Mouse (Mus musculus): Measurements from ENCODE around the gene Ptpdc1.

Gene Ptpdc1

DNA sequence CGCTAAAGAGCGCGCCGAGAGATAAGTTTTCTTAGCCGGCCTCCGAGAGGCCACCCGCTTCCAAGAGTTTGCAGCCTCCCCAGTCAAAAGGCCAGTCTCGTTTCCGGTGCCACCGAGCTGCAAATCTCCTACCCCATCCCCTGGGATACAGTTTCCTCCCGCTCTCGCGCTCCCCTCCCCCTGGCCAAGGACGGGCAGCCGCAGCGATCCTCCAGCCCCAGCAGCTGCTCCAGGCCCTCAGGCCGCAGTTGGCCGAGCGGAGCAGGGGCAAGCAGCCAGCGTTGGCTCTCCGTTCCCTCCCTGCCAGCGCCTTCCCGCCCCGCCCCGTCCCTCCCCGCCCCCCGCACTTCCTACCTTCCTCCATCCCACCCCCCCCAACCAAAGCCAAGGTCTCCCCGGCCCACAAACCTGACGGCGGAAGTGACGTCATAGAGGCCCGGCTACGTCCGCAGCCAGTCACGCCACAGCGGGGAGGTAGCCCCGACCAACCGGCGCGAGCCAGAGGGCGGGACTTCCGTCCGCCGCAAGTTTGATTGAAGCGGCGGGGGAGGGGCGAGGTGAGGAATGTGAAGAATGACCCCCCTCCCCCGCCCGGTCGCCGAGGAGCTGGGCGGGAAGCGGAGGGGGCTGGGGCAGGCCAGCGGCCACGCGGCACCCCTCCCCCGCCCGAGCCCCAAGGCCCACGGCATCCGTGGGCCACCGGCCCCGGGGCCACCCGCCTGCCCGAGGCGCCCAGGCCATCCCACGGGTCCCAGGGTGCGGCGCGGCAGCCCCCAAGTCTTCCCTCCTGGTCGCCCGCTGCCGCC, 79.8 kb downstream of the Ptpdc1 start:
- DNase-seq, result peak; percentile 97 to 98

DNA sequence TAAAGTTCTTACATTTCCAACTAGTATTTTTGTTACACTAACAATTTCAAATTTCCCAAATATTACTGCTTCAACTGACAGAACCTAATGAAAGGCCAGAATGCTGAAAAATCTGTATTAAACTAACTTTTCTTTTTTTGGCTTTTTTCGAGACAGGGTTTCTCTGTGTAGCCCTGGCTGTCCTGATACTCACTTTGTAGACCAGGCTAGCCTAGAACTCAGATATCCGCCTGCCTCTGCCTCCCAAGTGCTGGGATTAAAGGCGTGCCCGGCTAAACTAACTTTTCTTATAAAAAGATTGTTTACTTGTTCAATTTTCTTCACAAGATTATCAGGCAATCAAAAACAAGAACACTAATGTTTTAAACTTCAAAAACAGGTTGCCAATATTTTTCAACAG, 80.6 kb downstream of the Ptpdc1 start:
- DNase-seq, result no peak

DNA sequence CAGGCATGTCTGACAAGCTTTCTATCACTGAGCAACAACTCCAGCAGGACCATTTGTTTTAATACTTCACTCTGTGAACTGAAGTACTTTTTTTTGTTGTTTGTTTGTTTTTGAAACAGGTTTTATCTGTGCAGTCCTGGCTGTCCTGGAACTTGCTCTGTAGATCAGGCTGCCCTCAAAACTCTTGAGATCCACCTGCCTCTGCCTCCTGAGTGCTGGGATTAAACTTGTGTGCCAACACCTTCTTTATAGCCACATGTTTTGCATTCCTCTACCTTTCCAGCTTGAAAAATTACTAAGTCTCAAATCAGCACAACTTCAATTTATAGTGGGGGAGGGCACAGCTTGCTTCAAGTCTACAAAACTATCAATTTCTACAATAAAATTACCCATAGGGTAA, 81.1 kb downstream of the Ptpdc1 start:
- no peak for DNase-seq

DNA sequence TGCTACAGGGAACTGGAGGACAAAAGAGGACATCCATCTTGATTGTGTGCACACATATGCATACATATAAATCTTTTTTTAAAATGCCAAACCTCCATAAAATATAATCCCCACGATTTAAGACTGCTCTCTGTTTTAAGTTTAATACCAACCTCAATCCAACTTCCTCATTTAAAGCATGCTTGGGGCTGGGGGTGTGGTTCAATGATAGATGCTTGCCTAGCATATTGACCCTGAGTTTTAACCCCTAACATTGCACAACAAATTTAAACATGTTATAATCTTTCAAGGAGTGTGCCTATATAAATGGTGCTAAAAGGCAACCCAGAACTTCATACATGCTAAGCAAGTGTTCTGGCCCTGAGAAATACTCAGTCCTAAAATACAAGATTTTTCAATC, 85.0 kb downstream of the Ptpdc1 start:
- DNase-seq, result no peak

DNA sequence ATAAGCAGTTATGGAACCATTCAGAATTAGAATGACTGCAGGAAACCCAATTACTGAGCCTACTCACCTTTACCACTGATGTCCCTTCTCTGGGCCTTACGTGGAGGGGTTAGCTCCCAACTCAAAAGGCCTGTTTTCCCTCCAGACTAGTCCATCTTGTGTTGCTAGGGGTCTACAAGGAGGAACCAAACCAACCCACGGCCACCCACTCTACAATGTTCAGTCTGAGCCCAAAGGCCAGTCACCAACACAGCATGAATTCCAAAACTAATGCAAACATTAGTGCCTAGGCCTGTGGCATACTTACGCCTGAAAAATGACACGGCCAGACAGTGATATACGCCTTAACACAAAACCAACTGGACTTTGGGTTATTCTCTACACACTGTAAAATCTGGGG, 92.0 kb downstream of the Ptpdc1 start:
- no peak for DNase-seq

DNA sequence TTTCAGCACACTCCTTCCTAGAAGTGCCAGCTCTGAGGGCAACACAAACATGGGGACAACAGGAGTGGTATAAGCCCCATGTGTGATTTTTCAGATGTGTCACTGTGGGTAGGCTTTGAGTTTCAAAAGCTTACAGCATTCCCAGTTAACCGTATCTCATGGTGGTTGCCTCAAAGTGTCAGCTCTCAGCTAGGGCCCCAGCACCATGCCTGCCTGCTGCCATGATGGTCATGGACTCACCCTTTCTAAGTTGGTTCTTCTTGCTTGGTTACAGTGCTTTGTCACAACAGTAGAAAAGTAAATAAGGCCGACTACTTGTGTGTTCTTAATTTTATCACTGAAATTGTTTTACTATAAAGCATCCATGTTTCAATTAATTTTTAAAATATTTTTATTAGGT, 94.0 kb downstream of the Ptpdc1 start:
- DNase-seq, result no peak

DNA sequence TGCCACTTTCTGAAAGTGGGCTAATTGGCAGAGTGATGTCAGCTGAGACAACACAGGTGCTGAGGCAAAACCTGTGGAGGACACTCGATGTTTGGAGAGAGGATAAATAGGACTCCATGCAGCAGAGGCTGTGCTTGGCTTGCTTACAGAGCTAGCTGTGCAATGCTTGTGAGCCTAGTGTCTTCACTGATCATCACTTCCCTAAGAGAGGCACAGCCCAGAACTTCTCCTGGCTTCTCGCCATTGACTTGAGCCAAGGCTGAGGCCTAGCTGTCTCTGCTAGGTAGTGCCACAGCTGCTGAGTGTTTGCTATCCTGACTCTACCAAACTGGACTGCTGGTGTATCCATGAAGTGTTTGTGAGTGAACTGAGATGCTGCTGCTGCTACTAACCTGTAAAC, 94.8 kb downstream of the Ptpdc1 start:
- DNase-seq, result no peak

DNA sequence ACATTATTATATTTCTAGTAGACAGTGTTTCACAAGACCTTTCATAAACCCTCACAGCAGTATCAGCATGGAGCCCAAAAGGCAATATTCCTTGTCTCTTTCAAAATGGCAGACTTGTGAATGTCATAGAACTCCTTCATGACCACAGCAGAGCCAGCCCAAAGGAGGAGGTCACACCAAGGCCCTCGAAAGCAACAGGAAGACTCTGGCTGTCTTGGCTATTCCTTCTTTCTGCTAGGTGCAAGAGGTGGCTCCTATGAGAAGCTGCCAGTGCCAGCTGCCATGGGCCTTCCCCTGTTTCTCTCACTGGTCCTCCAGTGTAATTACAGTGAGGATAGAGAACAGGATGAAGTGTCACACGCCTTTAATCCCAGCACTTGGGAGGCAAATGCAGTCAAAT, 96.4 kb downstream of the Ptpdc1 start:
- no peak for DNase-seq

DNA sequence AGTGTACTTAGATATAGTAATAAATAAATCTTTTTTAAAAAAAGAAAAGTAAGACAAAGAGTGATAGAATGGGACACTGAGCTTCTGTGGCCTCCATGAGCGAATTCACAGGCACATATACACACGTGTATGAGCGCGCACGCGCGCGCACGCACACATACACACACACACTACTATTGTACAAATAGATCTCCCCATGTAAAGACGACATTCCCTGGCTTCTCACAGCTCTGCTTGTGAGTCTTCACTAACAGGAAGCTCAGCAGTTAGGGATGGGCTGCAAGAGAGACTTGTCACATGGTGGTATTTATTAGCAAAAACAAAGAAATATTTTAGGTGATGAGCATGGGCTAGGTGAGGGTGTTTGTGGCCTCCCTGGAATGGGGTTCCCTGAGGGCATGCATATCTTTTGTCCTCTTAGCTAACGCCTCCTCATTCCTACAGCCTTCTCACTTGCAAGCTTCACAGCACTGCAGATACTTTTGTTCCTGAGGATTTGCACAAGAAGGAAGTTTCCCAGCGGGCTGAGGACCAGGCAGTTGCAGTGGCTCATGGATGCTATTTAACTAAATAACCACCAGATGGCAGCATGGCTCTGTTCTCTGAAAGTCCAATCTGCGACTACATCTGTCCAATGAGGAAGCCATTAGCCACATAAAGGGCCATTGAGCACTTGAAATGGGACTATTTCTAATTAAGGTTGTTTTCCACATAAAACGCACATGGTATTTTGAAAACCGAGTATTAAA, 97.2 kb downstream of the Ptpdc1 start:
- peak; percentile 67 to 72 for DNase-seq
